Mouse (Mus musculus): ENCODE measurements around the gene Slc6a14. TPM values are rescaled to one million over a fixed set of nuclear protein-coding genes. Genes with fewer than 3 reads are reported as not detected.

Slc6a14 gene
- 0.76 TPM for polyA plus RNA-seq (2014; fragmentation: Illumina TruSeq; extraction: RNeasy Lipid Tissue Mini Kit (QIAGEN cat#74804); ENCODE audit: low read depth, low replicate concordance)

GRCm38 (mm10) chrX:21714829-21715228 lies at the start of gene Slc6a14:
Slc6a14 (plus strand) TSS chrX:21714896.

GRCm38 (mm10) chrX:21744997-21745396 lies 30.3 kb downstream of the Slc6a14 start, which contains the start of gene Gm28269:
Gm28269 (minus strand) TSS chrX:21745097.

Other genes starting within 250 kb of the Slc6a14 start
- gene Agtr2, start 230.4 kb upstream of the Slc6a14 start, polyA plus RNA-seq (2014; fragmentation: Illumina TruSeq; extraction: RNeasy Lipid Tissue Mini Kit (QIAGEN cat#74804); ENCODE audit: low read depth, low replicate concordance): 60.1 TPM
- gene Gm28269, start 30.2 kb downstream of the Slc6a14 start, polyA plus RNA-seq (2014; fragmentation: Illumina TruSeq; extraction: RNeasy Lipid Tissue Mini Kit (QIAGEN cat#74804); ENCODE audit: low read depth, low replicate concordance): not detected

Measured in adrenal gland, adult 10 weeks (tissue).